Mouse (Mus musculus) heart, embryonic 16.5 days (tissue): ENCODE data around the gene Spic. TPM values are rescaled to one million over a fixed set of nuclear protein-coding genes. Genes with fewer than 3 reads are reported as not detected.

ENCODE experiments used
- ATAC-seq: fragments of 200-750 bp; cut with Nextera tagmentation; replicated peaks from 2 replicates; pipeline ENCODE4 v1.8.0; 2017; ENCODE audit warnings: moderate number of reproducible peaks; ENCODE audit not compliant: insufficient read depth, low FRiP score; ENCODE audit errors: extremely low read depth
- H3K27ac ChIP-seq: fragments of 300-500 bp; sonication (generic); 2 replicates; pipeline ENCODE4 v1.5.1; 2014; ENCODE audit warnings: mild to moderate bottlenecking, low read length, control low read depth, moderate library complexity
- H3K27me3 ChIP-seq: fragments of 300-500 bp; sonication (generic); 2 replicates; pipeline ENCODE4 v1.6.1; 2014; ENCODE audit warnings: low read length, mixed read lengths; ENCODE audit not compliant: control insufficient read depth, insufficient read depth
- H3K36me3 ChIP-seq: fragments of 300-500 bp; sonication (generic); 2 replicates; pipeline ENCODE4 v1.6.1; 2014; ENCODE audit not compliant: control insufficient read depth, insufficient read depth
- H3K4me1 ChIP-seq: fragments of 300-500 bp; sonication (generic); 2 replicates; pipeline ENCODE4 v1.6.1; 2014; ENCODE audit warnings: low read length, mixed read lengths; ENCODE audit not compliant: control insufficient read depth, insufficient read depth
- H3K4me2 ChIP-seq: fragments of 300-500 bp; sonication (generic); 2 replicates; pipeline ENCODE4 v1.6.1; 2014; ENCODE audit warnings: low read depth, mild to moderate bottlenecking, control low read depth, low read length
- H3K4me3 ChIP-seq: fragments of 300-500 bp; sonication (generic); 2 replicates; pipeline ENCODE4 v1.5.1; 2014; ENCODE audit warnings: mild to moderate bottlenecking, control low read depth, low read length
- H3K9ac ChIP-seq: fragments of 300-500 bp; sonication (generic); 2 replicates; pipeline ENCODE4 v1.6.1; 2014; ENCODE audit warnings: low read length, control low read depth
- H3K9me3 ChIP-seq: fragments of 300-500 bp; sonication (generic); replicated peaks from 2 replicates; pipeline ENCODE4 v1.6.1; 2016; ENCODE audit warnings: low read length; ENCODE audit not compliant: control insufficient read depth
- WGBS: fragments of 180-500 bp; shearing (Covaris S2); extraction: QIAGEN DNeasy Blood & Tissue Kit; methylation state at CpG from one replicate; pipeline ENCODE4 v1.1.7; 2014; 5-methylcytosine and 5-hydroxymethylcytosine counted together
- polyA plus RNA-seq: library from polyadenylated mRNA; unstranded; fragments of >200 nt; fragmentation: Nextera tagmentation; extraction: Ambion mirVana; gene quantifications from 2 replicates; pipeline ENCODE4 v1.2.1, GENCODE M21; 2015

The Spic gene
- polyA plus RNA-seq, 1 experiment from 2014 or later: 1.1 TPM

DNA sequence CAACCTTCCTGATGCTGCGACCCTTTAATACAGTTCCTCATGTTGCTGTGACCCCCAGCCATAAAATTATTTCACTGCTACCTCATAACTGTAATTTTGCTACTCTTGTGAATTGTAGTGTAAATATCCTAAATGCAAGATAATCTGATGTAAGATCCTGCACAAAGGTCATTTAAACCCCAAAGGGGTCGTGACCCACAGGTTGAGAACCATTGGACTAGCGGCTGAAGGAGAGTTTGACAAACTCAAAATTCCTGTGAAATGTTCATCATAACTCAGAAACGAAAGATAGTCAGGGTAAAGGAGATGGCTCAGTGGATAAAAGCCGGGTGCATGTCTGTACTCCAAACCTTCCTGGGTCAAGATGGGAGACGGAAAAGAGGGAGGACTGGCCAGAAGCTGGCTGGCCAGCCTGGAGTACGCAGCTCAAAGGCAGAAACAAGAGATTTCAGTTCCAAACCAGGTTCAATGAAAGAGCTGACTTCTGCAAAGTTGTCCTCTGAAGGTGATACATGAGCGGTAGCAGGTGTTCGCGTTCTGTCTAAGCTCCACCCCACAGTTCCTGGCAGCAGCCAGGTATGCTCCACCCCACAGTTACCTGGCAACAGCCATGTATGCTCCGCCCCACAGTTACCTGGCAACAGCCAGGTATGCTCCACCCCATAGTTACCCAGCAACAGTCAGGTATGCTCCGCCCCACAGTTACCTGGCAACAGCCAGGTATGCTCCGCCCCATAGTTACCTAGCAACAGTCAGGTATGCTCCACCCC is 32.4 kb upstream of the Spic start:
- Histone ChIP-seq H3K4me3 (no peak overlapping the region), H3K36me3 (no peaks in the 10 kb centered on the region), H3K4me2 (no peak overlapping the region), H3K4me1 (no peaks in the 10 kb centered on the region), H3K9me3 (no peaks in the 10 kb centered on the region), H3K27me3 (no peaks in the 10 kb centered on the region), H3K9ac (no peak overlapping the region), H3K27ac (no peak overlapping the region)
- 53% methylated on average over 13 of the region's 13 CpGs for WGBS
- no peak for ATAC-seq

DNA sequence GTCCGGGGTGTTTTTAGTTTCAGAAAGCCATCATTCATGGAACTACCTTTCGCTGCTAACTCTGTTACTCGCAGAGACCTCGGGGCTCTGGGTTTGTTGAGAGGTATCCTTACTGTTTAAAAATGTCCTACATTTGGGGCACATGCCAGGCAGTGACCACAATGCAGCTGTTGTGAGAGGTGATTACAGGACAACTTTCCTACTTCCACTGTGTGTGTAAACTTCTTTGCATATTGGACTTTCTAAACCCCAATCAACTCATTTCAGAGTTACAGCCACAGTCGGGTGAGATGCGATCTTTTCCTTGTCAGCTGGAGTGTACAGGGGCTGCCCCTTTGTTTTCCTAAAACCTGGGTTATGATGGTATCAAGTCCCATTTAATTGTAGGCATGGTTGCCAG is 30.8 kb upstream of the Spic start:
- ATAC-seq: no peak
- Histone ChIP-seq H3K9ac (no peak overlapping the region), H3K4me2 (no peak overlapping the region), H3K27ac (no peak overlapping the region), H3K9me3 (no peaks in the 10 kb centered on the region), H3K4me1 (no peaks in the 10 kb centered on the region), H3K4me3 (no peak overlapping the region), H3K36me3 (no peaks in the 10 kb centered on the region), H3K27me3 (no peaks in the 10 kb centered on the region)
- WGBS: 85% methylated on average over 6 of the region's 6 CpGs

DNA sequence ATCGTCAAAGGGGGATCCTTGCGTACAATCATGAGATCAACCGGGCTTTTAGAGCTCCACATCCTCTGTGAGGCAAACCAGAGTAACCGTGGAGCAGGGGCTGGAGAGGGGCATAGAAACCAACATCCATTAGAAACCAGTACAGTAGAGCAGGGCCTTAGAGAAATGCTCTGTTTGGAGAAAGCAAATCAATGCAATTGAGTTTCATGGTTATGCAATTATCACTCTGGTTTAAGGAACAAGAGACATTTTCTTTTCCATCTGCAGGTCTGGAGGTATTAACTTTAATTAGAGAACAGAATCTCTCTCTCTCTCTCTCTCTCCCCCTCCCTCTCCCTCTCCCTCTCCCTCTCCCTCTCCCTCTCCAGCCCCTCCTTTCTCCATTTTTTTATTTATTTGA is 29.9 kb upstream of the Spic start:
- Histone ChIP-seq H3K4me2 (no peak overlapping the region), H3K9ac (no peak overlapping the region), H3K36me3 (no peaks in the 10 kb centered on the region), H3K4me3 (no peak overlapping the region), H3K4me1 (no peaks in the 10 kb centered on the region), H3K9me3 (no peaks in the 10 kb centered on the region), H3K27ac (no peak overlapping the region), H3K27me3 (no peaks in the 10 kb centered on the region)
- ATAC-seq: no peak
- WGBS: 79% methylated on average over 4 of the region's 4 CpGs

DNA sequence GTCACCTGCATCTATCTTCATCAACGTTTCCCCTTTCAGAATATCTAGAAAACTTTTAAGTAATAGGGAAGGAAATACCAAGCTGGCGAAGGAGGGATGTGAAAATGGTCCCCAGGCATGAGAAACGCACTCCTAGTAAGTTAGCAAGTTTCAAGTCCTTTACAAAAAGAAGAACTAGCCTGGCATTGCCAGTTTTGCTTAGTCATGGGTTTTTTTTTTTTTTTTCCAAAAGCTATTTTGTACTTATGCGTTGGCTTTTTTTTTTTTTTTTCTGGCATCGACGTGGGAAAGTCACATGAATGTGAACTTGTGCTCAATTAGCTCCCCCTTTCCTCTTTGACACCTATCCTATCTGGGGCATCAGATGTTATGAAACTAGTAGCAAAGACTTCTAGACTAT is 27.5 kb upstream of the Spic start:
- Histone ChIP-seq H3K4me2 (no peak overlapping the region), H3K9ac (no peak overlapping the region), H3K9me3 (no peaks in the 10 kb centered on the region), H3K27me3 (no peaks in the 10 kb centered on the region), H3K4me1 (no peaks in the 10 kb centered on the region), H3K4me3 (no peak overlapping the region), H3K36me3 (no peaks in the 10 kb centered on the region), H3K27ac (no peak overlapping the region)
- ATAC-seq: no peak
- 70% methylated on average over 6 of the region's 6 CpGs for WGBS

DNA sequence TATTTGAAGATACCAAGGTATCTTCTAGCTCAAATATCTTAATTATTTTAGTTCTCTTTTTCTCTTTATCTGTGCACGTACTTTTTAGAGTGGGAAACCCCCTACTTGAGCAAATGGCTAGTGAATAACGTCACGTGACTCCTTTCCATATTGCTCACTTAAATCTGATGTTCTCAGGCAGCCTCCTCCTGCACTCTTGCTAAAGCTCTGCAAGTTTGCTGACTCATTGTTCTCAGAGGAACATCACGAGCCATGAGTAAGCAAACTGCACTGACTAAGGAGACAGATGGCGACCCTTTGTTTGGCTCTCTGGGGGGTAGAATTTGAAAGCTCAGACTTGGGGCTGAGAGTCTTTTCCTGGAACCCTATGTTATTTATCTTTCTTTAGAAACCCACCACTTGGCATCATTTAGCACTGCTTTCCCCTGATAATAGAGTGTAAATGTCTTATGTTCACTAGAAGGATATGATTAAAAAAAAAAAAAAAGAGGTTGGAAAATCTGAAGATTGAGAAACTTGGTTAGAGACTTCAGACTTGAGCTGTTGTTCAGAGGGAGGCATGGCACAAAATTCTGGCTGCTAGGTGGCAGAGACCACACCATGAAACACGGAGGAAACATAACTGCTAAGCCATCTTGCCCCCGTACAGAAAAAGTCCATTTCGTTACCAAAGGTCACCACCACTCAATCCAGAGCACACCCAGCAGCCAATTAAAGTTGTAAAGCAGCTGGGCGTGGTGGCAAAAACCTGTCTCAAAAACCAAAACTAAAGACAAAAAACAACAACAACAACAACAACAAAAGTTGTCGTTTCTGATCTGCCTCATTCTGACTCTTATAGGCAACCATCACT is 24.1 kb upstream of the Spic start:
- Histone ChIP-seq H3K4me3 (no peak overlapping the region), H3K27ac (no peak overlapping the region), H3K4me1 (no peaks in the 10 kb centered on the region), H3K4me2 (no peak overlapping the region), H3K27me3 (no peaks in the 10 kb centered on the region), H3K36me3 (no peaks in the 10 kb centered on the region), H3K9ac (no peak overlapping the region), H3K9me3 (peaks cover under 1% of the 10 kb centered on the region; the same call in 1 of the 2 replicates)
- ATAC-seq: no peak
- 56% methylated on average over 10 of the region's 10 CpGs for WGBS

DNA sequence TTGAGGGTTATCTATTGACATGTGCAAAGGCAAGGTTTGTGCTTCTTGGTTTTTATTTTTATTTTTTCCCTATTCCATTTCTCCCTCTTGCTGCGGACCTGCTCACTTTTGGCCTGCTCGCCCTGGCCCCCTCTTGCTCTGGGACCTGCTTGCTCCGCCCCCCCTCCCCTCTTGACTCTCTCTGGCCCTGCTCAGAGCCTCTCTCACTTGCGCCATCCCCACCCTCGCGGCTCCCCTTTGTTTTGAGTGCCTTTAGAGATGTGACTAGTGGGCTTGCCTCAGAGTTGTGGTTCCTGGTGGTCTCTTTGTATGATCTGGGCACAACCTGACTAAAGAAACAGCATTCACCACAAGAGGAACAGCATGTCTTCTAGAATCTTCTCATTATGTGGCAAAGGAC is 16.1 kb upstream of the Spic start:
- WGBS: 71% methylated on average over 6 of the region's 6 CpGs
- Histone ChIP-seq H3K9me3 (peaks cover 3% of the 10 kb centered on the region; the same call in 1 of the 2 replicates), H3K4me2 (no peak overlapping the region), H3K4me1 (no peaks in the 10 kb centered on the region), H3K4me3 (no peak overlapping the region), H3K9ac (no peak overlapping the region), H3K27me3 (no peaks in the 10 kb centered on the region), H3K36me3 (no peaks in the 10 kb centered on the region), H3K27ac (no peak overlapping the region)
- ATAC-seq: no peak

DNA sequence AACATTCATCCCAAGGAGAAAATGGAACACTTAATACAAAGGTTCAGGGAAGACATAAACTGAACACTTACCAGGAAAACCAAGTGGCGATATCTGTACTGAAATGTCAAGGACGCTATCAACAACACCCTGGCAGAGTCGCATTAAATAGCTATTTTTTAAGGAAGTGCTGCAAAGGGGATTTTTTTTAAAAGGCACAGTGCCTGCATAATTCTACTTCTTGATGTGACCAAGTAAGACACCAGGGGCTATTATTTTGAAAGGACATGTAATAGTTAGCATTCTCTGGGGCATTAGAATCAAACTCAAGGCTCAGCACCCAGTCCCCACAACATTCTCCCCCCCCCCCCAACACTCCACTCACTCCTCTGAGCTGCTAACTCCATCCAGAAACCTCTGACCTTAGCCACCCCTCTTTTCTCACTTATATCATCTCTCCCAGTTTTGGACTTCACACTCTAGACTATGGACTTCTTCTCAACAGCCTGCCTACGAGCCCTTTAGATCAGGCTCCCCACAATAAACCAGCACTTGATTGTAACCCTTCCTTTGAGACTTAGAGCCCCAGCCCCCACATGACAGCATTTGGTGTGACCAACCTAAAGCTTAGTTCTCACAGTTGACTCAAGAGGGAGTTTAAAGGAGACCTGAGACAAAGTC is 1.8 kb downstream of the Spic start:
- Histone ChIP-seq H3K4me3 (no peak overlapping the region), H3K9me3 (no peaks in the 10 kb centered on the region), H3K4me1 (no peaks in the 10 kb centered on the region), H3K27ac (no peak overlapping the region), H3K36me3 (no peaks in the 10 kb centered on the region), H3K9ac (no peak overlapping the region), H3K4me2 (no peak overlapping the region), H3K27me3 (no peaks in the 10 kb centered on the region)
- ATAC-seq: no peak
- 62% methylated on average over 4 of the region's 4 CpGs for WGBS

DNA sequence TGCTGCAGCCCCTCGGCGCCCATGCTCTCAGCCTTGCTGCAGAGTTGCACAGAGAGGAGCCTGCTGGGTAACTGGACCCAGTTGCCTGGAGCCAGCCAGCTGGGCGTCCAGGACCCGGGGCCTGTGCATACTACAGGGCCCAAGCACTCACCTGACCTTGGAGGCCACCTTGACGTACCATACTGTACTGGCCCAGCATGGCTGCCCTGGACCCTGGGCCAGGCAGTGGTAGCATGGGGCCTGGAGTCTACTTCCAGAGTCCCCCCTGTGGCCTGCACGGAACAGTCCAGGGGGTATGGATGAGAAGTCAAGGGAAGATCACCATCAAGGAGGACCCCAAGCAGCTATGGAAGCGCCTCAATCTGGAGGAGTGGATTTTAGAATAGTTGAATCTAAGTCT is 12.0 kb downstream of the Spic start:
- Histone ChIP-seq H3K9me3 (no peaks in the 10 kb centered on the region), H3K27me3 (no peaks in the 10 kb centered on the region), H3K9ac (no peak overlapping the region), H3K4me3 (no peak overlapping the region), H3K4me1 (no peaks in the 10 kb centered on the region), H3K27ac (no peak overlapping the region), H3K36me3 (no peaks in the 10 kb centered on the region), H3K4me2 (no peak overlapping the region)
- 87% methylated on average over 7 of the region's 7 CpGs for WGBS
- no peak for ATAC-seq

DNA sequence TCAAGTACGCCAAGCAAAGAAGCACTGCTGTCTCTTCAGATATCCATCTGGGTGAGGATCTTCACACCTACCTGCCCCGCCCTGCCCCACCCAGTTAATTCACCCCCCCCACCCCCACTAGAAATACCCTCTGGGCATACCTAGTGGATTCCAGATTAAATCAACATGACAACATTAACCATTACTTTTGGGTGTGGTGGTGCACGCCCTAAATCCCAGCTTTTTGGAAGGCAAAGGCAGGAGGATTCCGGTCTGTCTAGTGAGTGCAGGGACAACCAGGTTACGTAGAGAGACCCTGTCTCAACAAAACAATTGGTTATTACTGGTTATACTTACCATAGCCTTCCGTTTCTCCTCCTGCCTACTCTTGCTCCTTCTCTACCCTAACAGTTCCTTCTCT is 12.7 kb downstream of the Spic start:
- H3K9me3 ChIP-seq: no peaks in the 10 kb centered on the region
- no peak overlapping the region for H3K4me3 ChIP-seq
- no peak overlapping the region for H3K9ac ChIP-seq
- no peaks in the 10 kb centered on the region for H3K36me3 ChIP-seq
- H3K27ac ChIP-seq: no peak overlapping the region
- WGBS: 86% methylated on average over 6 of the region's 6 CpGs
- ATAC-seq: no peak
- H3K4me1 ChIP-seq: no peaks in the 10 kb centered on the region
- no peaks in the 10 kb centered on the region for H3K27me3 ChIP-seq
- H3K4me2 ChIP-seq: no peak overlapping the region
